Mouse (Mus musculus) activated CD4-positive, CD25-positive, alpha-beta regulatory T cell, adult 9 weeks (primary cell): ENCODE data around the gene Trim2. TPM values are rescaled to one million over a fixed set of nuclear protein-coding genes. Genes with fewer than 3 reads are reported as not detected.

Experiments used
- polyA plus RNA-seq: library from polyadenylated mRNA; unstranded; fragments of 100-300 nt; shearing (Covaris generic); gene quantifications from one replicate; pipeline ENCODE4 v1.2.1, GENCODE M21; 2017

The Trim2 gene
- polyA plus RNA-seq: 2.0 TPM

GRCm38 (mm10) chr3:84306777-84307176, at the start of gene Trim2:
Trim2 (minus strand) TSS chr3:84306877.

GRCm38 (mm10) chr3:84173581-84174154, 133.0 kb downstream of the Trim2 start, which contains the start of gene Gm6525:
Gm6525 (plus strand) TSS chr3:84174104.

GRCm38 (mm10) chr3:84155558-84156006, 151.1 kb downstream of the Trim2 start, which contains the start of gene Mnd1:
Mnd1 (minus strand) TSS chr3:84155786.

Other genes with a start within 250 kb of the Trim2 start
- 1.1 TPM for gene Mnd1, start 151.1 kb downstream of the Trim2 start, polyA plus RNA-seq
- gene Gm6525, start 132.8 kb downstream of the Trim2 start, polyA plus RNA-seq: not detected
- 5.7 TPM for gene Fhdc1, start 173.6 kb upstream of the Trim2 start, polyA plus RNA-seq